Mouse (Mus musculus) heart, adult 2 months (tissue): ENCODE results near the gene Slc16a14. TPM values are rescaled to one million over a fixed set of nuclear protein-coding genes. Genes with fewer than 3 reads are reported as not detected.
"Not testable (repeated sequence)": the region's sequence is repeated elsewhere in the genome, so short reads cannot be mapped to it uniquely, and the experiment has no call there.

Source experiments
- DNase-seq, 2 experiments: peaks; one replicate each; pipeline ENCODE4 v3.0.0; 2021
- H3K27ac ChIP-seq: fragments of 200-600 bp; 2 replicates; pipeline ENCODE4 v1.8.1; 2022
- H3K27me3 ChIP-seq: fragments of 200-500 bp; 2 replicates; pipeline ENCODE4 v1.6.1; 2012; ENCODE audit warnings: mild to moderate bottlenecking, low read length, inconsistent platforms, mixed read lengths; ENCODE audit not compliant: control insufficient read depth, insufficient read depth
- H3K36me3 ChIP-seq: fragments of 200-500 bp; 2 replicates; pipeline ENCODE4 v1.6.1; 2012; ENCODE audit warnings: low read length, inconsistent platforms; ENCODE audit not compliant: control insufficient read depth, insufficient read depth
- H3K4me1 ChIP-seq: fragments of 200-500 bp; 2 replicates; pipeline ENCODE4 v1.6.1; 2011; ENCODE audit warnings: low read length; ENCODE audit not compliant: control insufficient read depth, insufficient read depth
- H3K4me3 ChIP-seq: fragments of 200-600 bp; 2 replicates; pipeline ENCODE4 v1.8.1; 2022
- H3K79me2 ChIP-seq: fragments of 200-500 bp; replicated peaks from 2 replicates; pipeline ENCODE4 v1.6.1; 2012; ENCODE audit warnings: mild to moderate bottlenecking, inconsistent platforms, low read length, moderate library complexity, mixed read lengths; ENCODE audit not compliant: control insufficient read depth, insufficient read depth
- H3K9ac ChIP-seq: fragments of 200-500 bp; 2 replicates; pipeline ENCODE4 v1.6.1; 2012; ENCODE audit warnings: low read depth, mild to moderate bottlenecking, control low read depth, inconsistent platforms, low read length, mixed read lengths
- CTCF ChIP-seq: fragments of 200-600 bp; IDR thresholded peaks from 2 replicates; pipeline ENCODE4 v1.8.1; 2022; ENCODE audit warnings: antibody characterized with exemption, mild to moderate bottlenecking, moderate library complexity
- EP300 ChIP-seq: fragments of 200-500 bp; IDR thresholded peaks from 2 replicates; pipeline ENCODE4 v1.6.1; 2011; ENCODE audit warnings: low read depth, low read length, control low read depth; ENCODE audit not compliant: insufficient read depth
- POLR2A ChIP-seq: fragments of 200-500 bp; IDR thresholded peaks from 2 replicates; pipeline ENCODE4 v1.6.1; 2011; ENCODE audit warnings: mild to moderate bottlenecking, low read depth, low read length, control low read depth; ENCODE audit not compliant: insufficient read depth
- WGBS: fragments of 180-500 bp; shearing (Covaris S2); methylation state at CpG from one replicate; pipeline ENCODE4 v1.1.7; 2018; 5-methylcytosine and 5-hydroxymethylcytosine counted together
- intact Hi-C: fragments of 180-260 bp; cut with DNase I; formaldehyde crosslinking; loops from one replicate; pipeline ENCODE4 v1.15.1; 2025
- long read RNA-seq: library from polyadenylated mRNA; stranded (forward); transcript quantifications from one replicate; pipeline ENCODE4 v2.0.0, GENCODE M21; 2021
- polyA plus RNA-seq: library from polyadenylated mRNA; depleted of rRNA; stranded (reverse); fragments of >200 nt; gene quantifications from 2 replicates; pipeline ENCODE4 v1.2.3, GENCODE M21; 2012; rRNA removed
- total RNA-seq, 2 experiments: library from RNA; stranded (reverse); gene quantifications; 2 replicates each; pipeline ENCODE4 v1.2.3; 2021

Gene Slc16a14
- total RNA-seq: under 1 TPM; 0.23 to 0.48 TPM
- polyA plus RNA-seq: 0.10 and 0.15 TPM in 2 replicates
- long read RNA-seq: 0 reads

- H3K4me1 ChIP-seq: no peaks in the 10 kb centered on the region
- intact Hi-C loops: no loop called here
- no peak for TF ChIP-seq CTCF
- TF ChIP-seq EP300: no peak
- no peak for TF ChIP-seq POLR2A
- no peaks in the 10 kb centered on the region for H3K79me2 ChIP-seq
- WGBS: under 1% methylated on average over 59 of the region's 59 CpGs
- H3K27me3 ChIP-seq: peaks cover 6% of the 10 kb centered on the region
- no peak within 1 kb of the TSS for H3K27ac ChIP-seq
- H3K9ac ChIP-seq: 0 out of 2 replicates have a peak within 1 kb of the TSS, but pooled peaks have one; percentile 33
- DNase-seq: peak; percentile 12 to 30
- H3K4me3 ChIP-seq: peak within 1 kb of the TSS; percentile 32
- H3K36me3 ChIP-seq: no peaks in the 10 kb centered on the region
These were observed at the start of gene Slc16a14 for GRCm38 (mm10) chr1:84934503-84935333. TSS of gene Slc16a14 (minus strand) at chr1:84935134.

GRCm38 (mm10) chr1:84961779-84962178 is 26.8 kb upstream of the Slc16a14 start:
- H3K27me3 ChIP-seq, H3K27ac ChIP-seq, H3K9ac ChIP-seq, H3K4me1 ChIP-seq, H3K4me3 ChIP-seq, DNase-seq, H3K36me3 ChIP-seq, H3K79me2 ChIP-seq, intact Hi-C loops: not testable (repeated sequence)
- WGBS: 4% methylated on average over 12 of the region's 12 CpGs

- H3K9ac ChIP-seq, intact Hi-C loops, H3K4me3 ChIP-seq, DNase-seq, H3K36me3 ChIP-seq, H3K79me2 ChIP-seq, H3K27ac ChIP-seq, H3K27me3 ChIP-seq, H3K4me1 ChIP-seq: not testable (repeated sequence)
- 70% methylated on average over 4 of the region's 4 CpGs for WGBS
These were observed 22.8 kb upstream of the Slc16a14 start for GRCm38 (mm10) chr1:84957713-84958112.

GRCm38 (mm10) chr1:84956771-84957170 is 21.8 kb upstream of the Slc16a14 start:
- intact Hi-C loops: not testable (repeated sequence)

GRCm38 (mm10) chr1:84952456-84953181 is 17.7 kb upstream of the Slc16a14 start:
- intact Hi-C loops: no loop called here
- 46% methylated on average over 10 of the region's 10 CpGs for WGBS
- no peak for TF ChIP-seq POLR2A
- no peak for TF ChIP-seq EP300
- Histone ChIP-seq H3K4me3 (no peak overlapping the region), H3K79me2 (no peaks in the 10 kb centered on the region), H3K27me3 (no peaks in the 10 kb centered on the region), H3K9ac (no peak overlapping the region), H3K4me1 (no peaks in the 10 kb centered on the region), H3K36me3 (no peaks in the 10 kb centered on the region), H3K27ac (no peak overlapping the region)
- DNase-seq: peak in 1 of 2 experiments; percentile 15

More at GRCm38 (mm10) chr1:84956771-84957170, 21.8 kb upstream of the Slc16a14 start:
- not testable (repeated sequence) for H3K4me3 ChIP-seq, H3K9ac ChIP-seq, H3K27ac ChIP-seq, H3K27me3 ChIP-seq, H3K79me2 ChIP-seq, H3K4me1 ChIP-seq, H3K36me3 ChIP-seq, DNase-seq
- 74% methylated on average over 3 of the region's 3 CpGs for WGBS

- TF ChIP-seq EP300 (no peak), CTCF (no peak), POLR2A (no peak)
- no peaks in the 10 kb centered on the region for H3K79me2 ChIP-seq
- intact Hi-C loops: no loop called here
- H3K4me1 ChIP-seq: no peaks in the 10 kb centered on the region
- peak in 1 of 2 experiments; percentile 2 for DNase-seq
- 91% methylated on average over 3 of the region's 3 CpGs for WGBS
- no peak overlapping the region for H3K9ac ChIP-seq
- H3K4me3 ChIP-seq: no peak overlapping the region
- H3K27me3 ChIP-seq: no peaks in the 10 kb centered on the region
- H3K36me3 ChIP-seq: no peaks in the 10 kb centered on the region
- H3K27ac ChIP-seq: no peak overlapping the region
These were observed 16.6 kb upstream of the Slc16a14 start for GRCm38 (mm10) chr1:84951566-84951965.
